Mouse (Mus musculus) thymus, postnatal 0 days (tissue): ENCODE measurements around the gene Zfp750. TPM values are rescaled to one million over a fixed set of nuclear protein-coding genes. Genes with fewer than 3 reads are reported as not detected.

Experiments used
- DNase-seq: peaks from one replicate; pipeline ENCODE4 v3.0.0-alpha.2; 2015; ENCODE audit warnings: low spot score
- polyA plus RNA-seq: library from polyadenylated mRNA; unstranded; fragments of >200 nt; fragmentation: Nextera tagmentation; extraction: Ambion mirVana; gene quantifications from 2 replicates; pipeline ENCODE4 v1.2.1, GENCODE M21; 2015

Gene Zfp750
- polyA plus RNA-seq, 1 experiment from 2014 or later = 1.1 TPM

DNA sequence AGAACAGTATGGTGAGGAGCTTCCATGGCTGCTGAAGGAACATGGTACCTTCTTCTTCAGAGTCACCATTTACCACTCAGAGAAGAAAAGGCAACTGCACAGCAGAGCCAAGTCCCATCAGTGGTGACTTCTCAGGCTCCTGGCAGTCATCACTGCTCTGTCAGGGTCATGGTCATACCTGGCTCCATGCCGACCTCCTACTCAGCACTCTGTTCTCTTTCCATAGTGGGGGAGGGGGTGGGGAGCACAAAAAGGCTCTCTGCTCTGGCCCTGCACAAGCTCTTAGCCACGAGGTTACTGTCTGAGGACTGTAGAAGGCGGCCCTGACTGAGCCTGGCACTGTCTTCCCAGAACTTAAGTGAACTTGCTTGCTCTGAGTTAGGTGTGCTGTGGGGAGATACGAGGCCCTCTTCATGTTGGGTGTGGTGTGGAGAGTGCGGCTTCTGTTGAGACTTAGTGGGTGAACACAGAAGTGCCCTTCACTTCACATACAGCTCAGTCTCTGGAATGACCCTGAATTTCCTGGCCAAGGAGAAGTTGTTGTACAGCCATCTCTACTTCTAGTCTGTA lies 24.2 kb upstream of the Zfp750 start:
- no peak for DNase-seq

DNA sequence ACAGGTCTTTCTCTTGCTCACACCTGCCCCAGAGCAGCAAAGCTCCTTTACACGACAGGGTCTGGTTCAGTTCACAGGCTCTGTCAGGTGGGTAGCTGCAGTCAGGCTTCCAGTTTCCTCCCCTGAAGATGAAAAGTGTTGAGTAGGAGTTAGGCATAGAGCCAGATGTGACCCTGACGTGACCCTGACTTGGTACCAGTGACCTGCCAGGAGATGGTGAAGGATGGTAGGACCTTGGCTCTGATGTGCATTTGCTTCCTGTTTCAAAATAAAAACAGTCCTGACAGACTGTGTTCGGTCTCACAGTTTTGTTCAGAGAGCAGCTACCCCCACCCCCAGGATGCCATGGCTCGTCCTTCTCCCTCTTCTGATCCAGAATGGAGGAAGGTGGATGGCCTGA lies 23.3 kb upstream of the Zfp750 start:
- no peak for DNase-seq

DNA sequence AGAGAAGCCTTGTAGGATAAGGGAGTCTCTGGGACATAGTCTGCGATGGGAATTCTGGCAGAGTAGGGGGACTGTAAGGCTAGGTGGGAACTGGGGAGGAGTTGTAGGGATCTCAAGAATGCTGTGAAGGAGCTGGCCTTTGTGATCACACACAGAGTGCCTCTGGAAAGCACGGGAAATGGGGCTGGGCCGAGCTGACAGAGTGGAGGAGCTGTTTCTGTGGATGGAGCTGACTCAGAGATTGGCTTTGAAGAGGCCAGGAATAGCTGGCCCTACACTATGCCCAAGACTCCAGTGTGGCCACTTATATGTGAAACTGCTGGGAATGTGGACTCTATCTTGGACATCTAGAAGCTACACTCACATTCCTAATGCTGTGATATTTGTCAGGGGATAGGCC lies 17.4 kb upstream of the Zfp750 start:
- DNase-seq = no peak

DNA sequence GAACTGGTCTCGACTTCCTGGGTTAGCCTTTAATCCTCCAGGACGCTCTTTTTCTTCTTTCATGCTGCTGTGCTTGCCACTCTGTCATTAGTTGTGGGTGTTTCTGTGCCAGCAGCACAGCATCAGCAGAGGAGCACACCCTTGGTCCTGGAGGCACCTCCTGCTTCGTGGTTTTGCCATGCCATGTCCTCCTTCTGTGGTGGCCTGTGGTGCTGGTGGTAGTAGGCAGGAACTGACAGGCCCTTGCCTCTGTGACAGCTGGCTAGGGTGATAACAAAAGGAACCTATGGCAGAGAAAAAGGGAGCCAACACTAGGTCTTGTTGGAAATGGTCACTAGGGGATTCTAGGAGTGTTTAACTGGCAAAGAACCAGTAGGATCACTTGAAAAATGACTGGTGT lies 10.6 kb upstream of the Zfp750 start:
- no peak for DNase-seq

DNA sequence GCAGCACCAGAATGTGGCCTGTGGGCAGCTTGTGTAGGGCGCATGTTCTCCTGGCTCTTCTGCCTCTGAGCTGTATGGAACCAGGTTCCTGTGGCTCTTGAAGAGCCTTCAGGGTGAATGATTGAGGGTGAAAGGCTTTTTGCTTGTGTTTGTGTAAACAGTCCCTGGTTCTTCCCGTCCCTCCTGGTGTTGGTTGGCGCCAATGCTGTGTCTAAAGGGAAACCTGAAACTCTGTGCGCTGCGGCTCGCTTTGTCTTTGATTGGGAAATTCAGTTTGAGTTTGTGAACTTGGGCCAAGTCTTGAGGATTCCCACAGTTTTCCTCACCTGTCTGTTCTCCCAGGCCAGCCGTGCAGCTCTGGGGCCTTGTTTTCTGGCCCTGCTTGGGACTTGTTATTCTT lies 5.1 kb upstream of the Zfp750 start:
- DNase-seq = no peak

DNA sequence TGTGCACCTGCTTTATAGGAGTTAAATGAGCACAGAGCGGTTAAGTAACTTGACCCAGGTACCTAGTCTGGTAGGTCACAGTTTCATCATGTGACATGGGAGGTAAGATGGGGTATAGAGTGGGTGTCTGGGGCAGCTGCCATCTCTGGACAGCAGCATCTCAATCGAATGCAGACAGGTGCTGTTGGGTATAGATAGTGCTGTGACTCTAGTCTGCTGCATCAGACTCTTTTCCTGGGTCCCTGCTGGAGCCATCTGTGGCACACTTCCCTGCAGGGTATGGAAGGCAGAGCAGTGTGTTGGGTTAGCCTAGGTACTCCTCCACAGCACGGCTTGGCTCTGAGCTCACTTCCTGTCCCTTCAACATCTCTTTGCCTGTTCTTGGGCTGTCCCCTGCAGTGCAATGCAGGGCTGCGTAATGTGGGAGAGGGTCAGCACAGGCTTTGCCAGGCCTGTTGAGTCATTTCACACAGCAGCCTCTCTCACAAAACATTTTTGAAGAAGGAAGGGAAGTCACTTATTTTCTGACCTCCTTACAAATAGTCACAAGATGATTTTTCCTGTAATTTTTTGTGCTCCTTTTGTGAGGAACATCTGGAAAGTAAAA lies 3.1 kb upstream of the Zfp750 start:
- no peak for DNase-seq

DNA sequence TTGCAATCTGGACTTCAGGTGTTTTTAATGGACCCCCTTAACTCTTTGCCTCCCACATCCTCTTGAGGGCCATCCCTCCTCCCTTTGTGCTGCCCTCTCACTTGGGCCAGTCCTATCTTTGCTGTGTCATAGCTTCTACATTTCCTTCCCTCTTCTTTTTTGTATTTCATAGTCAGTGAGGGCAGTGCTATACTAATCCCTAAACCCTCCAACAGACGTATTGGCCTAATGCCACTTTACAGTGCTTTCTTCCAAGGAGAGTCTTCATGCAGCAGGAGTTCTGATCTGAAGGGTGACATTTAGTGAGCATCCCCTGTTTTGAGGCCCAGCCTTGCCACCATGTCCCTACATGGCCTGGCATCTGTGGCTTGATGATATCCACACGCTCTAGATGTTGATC lies 1.6 kb upstream of the Zfp750 start:
- DNase-seq = no peak

DNA sequence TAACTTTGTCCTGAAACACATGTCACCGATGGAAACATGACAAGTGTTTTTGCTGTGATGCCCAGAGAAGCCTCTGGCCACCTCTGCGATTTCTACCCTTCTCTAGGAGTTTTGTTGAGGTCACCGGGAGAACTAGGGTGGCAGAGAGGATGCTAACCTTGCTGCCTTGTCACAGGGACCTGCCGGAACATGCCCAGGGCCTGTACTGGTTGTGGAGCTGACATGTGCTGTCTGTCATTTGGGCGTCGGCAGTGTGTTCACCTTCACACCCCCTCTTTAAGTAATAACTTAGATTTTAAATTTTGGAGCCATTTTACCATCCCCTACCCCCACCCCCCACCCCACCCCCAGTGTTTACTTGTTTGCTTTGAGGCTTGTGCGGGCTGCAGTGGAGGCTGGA lies 570 bp upstream of the Zfp750 start:
- DNase-seq = no peak

DNA sequence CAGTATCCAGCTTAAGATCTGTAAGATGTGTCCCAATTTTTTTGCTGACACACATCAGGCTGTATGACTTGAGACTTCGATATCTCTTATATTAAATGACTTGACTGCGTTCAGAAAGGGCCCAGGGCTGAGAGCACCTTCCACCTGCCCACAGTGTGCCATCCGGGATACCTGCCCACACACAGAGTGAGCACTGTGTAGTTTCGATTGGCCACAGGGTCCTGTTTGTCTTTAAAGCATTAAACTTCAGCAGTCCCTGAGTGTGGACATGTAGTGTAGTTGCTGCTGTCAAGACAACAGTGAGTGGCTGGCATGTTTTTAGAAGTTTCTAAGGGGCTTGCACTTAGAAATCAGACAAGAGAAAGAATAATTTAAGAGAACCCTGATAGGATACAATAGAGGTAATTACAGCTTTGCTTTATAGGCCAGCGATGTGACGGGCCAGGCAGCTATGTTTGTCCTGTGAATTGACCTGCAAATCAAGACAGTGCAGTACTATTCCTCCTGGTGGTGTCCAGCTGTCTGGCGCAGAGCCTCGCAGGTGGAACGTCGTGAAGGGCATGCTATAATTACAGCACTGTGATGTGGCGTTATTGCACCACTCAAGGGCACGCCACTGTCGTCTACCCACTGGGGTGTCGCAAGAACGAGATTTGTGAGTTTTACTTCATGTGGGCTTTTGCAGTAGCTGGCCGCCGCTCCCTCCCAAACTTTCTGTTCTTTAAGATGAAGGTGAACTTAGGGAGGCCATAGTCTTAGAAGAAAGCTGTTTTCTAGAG lies 1.3 kb downstream of the Zfp750 start:
- no peak for DNase-seq

DNA sequence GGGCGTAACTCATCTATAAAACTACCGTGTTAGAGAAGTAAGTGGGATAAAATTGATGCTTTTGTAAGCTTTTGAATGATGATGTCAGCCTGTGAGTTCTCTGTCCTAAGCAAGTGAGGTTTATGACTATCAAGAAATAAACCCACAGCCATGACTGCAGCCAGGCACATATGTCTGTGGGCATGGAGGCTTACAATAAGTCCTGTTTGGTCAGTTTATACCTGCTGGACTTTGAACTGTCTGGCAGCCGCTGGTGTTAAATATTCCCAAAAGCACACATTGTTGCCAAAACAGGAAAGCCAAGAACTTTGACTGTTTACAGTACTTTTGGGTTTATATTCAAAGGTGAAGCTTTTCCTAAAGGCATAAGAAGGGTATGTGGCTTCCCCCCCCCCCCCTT lies 2.2 kb downstream of the Zfp750 start:
- no peak for DNase-seq

DNA sequence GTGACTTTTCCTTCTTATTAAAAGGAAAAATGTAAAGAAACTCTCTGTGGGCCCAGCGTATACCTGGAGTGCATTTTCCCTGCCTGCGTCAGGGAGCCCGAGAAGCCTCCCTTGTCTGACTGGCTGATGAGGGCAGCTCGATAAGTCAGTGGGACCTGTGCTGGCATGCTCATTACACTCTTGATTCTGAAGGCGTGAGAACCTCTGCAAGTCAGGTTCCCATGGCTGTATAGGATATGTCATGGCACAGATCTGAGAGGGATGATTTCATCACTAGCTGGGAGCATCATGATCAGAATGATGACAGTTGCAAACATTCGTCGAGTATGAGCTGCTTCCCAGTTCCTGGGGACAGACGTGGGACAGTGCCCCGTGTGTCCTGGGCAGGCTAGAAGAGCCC lies 3.1 kb downstream of the Zfp750 start:
- no peak for DNase-seq

DNA sequence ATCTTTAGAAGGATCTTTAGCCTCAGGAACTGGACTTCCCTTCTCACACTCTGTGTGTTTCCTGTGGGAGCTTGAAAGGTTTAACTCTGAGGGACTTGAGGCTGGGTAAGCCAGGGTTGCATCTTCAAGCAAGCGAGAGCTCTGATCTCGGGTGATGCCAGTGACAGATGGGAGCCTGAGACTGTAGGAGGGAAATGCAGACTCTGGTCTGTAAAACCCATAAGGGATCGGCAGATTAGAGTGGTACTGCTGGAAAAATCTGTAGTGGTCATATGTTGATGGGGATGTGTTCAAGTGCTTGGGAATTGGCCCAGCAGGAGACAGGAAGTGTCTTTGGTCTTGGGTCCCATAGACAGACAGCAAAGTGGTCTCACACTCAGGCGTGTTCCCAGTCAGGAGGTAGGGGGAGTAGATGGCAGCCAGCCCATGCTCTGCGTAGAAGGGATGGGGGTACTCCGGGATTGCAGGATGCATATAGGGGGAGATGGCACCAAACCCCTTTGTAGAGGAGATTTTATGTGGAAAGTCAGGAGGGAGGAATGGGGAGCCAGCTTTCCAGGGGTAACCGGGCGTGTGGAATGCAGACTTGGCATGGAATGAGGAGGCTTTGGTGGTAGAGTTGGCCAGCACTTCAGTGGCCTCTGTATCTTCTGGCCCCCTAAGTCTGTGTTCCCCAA lies 6.1 kb downstream of the Zfp750 start:
- no peak for DNase-seq

DNA sequence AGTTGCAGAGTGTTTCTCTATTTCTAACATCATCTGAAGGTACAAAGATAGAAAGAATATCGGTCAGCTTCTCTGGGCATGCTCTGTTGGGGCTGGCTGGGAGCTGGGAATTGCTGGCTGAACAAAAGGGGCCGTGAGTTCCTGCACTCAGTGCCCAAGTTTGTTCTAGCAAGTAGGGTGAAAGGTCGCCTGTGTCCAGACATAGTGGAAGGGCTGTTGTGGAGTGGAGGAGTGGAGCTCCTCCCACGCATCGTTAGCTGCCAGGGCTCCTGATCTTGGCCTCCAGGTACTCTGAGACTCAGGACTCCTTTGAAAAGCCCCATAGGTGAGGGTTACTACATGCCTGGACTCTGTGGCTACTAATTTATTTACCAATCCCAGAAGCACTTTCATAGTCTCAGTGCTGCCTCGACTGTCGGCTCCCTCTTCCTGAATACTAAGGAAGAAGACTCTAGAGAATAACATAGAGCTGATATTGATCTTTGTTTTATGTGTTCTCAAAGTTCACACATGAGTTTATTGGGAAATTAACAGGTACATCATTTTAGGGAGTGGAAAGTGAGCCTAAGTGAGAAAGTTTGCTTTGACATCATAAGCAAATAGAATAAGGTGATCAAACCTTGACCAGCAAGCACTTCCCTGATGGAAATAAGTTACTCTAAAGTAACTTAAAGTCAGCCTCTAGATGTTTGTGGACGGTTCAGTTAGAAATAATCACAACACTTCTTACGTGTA lies 8.5 kb downstream of the Zfp750 start:
- no peak for DNase-seq

DNA sequence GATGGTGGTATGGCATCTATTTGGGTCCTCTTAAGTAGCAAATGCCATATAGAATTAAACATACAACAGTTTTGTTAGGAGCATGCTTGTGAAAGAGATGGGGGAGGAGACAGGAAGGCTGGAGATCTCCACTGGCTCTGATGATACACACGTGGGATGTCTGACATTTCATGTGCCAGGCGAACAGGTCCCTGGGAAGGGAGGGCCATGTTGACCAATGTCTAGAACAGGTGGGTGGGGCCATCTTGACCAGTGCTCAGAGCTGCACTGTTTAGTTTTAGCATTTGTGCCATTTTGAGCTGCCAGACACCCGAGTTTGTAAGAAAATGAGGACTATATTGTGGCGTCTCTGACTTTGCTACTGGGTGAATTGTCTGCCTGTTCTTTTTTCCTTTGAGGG lies 10.7 kb downstream of the Zfp750 start:
- no peak for DNase-seq

DNA sequence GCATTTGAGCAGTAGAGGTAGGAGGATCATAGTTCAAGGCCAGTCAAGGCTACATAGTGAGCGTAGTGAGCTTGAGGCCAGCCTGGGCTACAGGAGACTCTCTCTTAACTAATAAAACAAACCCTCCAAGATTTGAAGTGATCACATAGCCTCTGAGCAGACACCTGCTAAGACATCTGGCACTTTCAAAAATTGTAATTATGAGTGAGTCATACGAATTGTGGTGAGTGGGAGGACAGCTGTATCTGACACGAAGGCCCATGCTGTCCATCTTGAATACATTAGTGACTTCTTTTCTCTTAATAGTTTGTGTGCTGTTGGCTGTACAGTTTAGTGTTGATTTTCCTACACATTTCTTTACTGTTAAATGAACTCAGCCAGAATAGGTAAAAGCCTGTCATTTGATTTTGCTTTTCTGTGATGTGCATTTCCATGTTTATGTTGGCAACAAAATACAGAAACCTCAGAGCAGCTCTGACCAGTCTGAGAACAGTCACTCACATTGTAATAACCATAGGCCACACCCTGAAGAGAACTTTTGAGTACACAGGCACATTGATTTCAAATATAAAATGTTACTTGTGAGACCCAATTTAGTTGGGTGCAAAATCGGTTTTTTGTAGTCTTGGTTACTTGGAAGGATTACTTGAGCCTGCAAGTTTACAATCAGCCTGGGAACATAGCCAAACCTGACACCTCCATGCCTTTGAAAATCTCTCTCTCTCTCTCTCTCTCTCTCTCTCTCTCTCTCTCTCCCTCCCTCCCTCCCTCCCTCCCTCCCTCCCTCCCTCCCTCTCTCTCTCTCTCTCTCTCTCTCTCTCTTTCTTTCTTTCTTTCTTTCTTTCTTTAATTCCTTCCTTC lies 16.9 kb downstream of the Zfp750 start:
- no peak for DNase-seq

DNA sequence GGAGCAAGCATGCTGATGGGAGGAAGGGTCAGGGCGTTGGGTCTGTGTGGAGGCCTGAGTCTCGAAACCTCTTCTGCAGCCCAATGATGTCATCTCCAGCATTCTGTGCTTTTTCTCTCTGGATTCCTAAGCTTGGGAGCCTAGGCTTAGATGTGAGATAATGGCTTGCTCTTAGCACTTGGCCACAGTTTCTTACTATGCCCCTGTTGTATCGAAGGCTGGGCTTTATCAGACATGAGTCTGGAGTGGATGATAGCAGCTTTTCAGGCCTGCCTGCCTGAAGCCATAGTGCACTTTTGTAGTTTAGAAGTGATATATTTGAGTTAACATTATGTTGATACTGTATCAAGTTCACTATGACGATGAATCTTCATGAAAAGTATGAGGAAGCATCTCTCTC lies 17.6 kb downstream of the Zfp750 start:
- DNase-seq = no peak

DNA sequence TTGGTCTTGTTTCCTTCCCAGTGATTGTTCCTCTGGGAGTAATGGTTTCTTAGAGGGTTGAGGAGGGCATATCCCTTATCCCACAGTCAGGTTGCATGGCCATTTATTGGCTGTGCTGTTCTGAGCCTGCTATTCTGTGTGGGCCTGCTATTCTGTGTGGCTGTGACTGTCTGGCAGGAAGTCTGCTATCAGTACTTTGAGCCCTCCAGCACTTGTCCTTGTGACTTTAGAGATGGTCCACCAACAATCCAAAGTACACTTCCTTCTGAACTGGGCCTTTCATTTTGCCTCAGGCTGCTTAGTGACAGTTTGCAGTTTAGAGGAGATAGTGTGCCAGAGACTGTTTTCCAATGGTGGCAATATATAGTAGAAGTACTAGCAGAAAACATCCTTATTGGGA lies 18.5 kb downstream of the Zfp750 start:
- no peak for DNase-seq

DNA sequence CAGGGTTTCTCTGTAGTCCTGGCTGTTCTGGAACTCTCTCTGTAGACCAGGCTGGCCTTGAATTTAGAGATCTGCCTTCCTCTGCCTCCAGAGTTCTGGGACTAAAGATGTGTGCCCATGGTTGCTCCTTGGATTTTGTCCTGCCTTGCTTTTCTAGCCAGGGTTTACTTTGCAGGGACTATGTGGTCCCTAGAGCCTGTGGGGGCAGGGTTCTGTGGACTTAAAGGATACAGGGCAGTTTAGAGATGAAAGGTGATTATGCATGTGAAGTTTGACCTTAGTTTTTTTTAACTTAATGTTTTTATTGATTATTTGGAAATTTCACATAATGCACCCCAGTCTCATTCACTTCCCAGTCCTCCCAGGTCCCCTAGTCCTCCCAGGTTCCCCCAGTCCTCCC lies 28.5 kb downstream of the Zfp750 start:
- DNase-seq = no peak

DNA sequence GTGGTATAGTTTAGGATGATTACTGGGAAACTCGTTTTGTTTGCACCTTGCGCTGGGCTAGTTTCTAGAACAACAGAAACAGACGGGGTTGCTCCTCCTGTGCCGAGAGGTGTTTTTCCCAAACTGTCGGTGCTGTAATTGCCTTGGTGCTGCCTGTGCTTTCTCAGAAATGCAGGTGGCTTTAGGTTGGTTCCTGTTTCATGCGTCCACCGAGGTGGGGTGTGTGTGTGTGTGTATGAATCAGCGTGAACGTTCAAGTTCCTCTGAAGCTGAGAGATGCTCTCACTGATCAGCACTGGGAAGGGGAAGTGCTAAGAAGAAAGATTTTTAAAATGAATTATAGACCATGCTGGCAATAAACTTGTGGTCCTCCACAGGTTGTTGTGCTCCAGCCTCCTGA lies 33.3 kb downstream of the Zfp750 start:
- DNase-seq = peak; percentile 25

DNA sequence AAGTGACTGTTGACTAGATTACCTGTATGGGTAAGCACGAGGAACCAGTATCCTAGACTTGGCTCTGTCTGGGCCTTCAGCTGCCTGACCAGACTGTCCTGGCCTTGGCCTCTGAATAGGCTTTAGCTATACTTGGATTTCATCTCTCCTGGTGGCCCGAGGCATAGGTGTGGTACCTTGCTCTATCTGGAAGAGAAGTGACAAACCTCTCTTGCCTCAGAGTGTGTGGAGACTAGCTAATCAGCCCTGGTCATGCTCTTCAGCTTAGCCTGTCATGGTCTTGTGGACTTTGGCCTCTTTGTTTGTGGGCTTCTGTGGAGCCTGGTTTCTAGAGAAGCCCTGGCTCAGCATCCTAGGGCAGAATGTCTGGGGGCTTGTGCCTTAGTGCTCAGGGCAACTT lies 38.0 kb downstream of the Zfp750 start:
- no peak for DNase-seq
